Mouse (Mus musculus): ENCODE results near the gene Stard10. TPM values are rescaled to one million over a fixed set of nuclear protein-coding genes. Genes with fewer than 3 reads are reported as not detected.

The Stard10 gene
- polyA plus RNA-seq, 1 experiment from 2014 or later = 12.8 TPM

GRCm38 (mm10) chr7:101292086-101292485 is 24.8 kb upstream of the Stard10 start:
- H3K36me3 ChIP-seq = peaks cover 12% of the 10 kb centered on the region
- 63% methylated on average over 4 of the region's 4 CpGs for WGBS
- H3K27me3 ChIP-seq (replicated peaks) = no peaks in the 10 kb centered on the region
- no peak overlapping the region for H3K4me3 ChIP-seq (replicated peaks)
- H3K9ac ChIP-seq (replicated peaks) = no peak overlapping the region
- no peak overlapping the region for H3K4me2 ChIP-seq
- ATAC-seq (ENCODE audit: low FRiP score) = no peak
- no peaks in the 10 kb centered on the region for H3K9me3 ChIP-seq (replicated peaks)
- H3K27ac ChIP-seq (replicated peaks) = no peak overlapping the region
- peaks cover 15% of the 10 kb centered on the region for H3K4me1 ChIP-seq

- Histone ChIP-seq H3K9ac (replicated peaks) (no peak overlapping the region), H3K4me3 (replicated peaks) (no peak overlapping the region), H3K4me2 (no peak overlapping the region), H3K4me1 (peaks cover 18% of the 10 kb centered on the region), H3K36me3 (peaks cover 12% of the 10 kb centered on the region), H3K27ac (replicated peaks) (no peak overlapping the region), H3K9me3 (replicated peaks) (no peaks in the 10 kb centered on the region), H3K27me3 (replicated peaks) (peaks cover 1% of the 10 kb centered on the region; the same call in 1 of the 2 replicates)
- WGBS = 97% methylated on average over 1 of the region's 1 CpGs
- ATAC-seq (ENCODE audit: low FRiP score) = no peak
Measured at GRCm38 (mm10) chr7:101292696-101293095, 24.2 kb upstream of the Stard10 start.

- peaks cover 5% of the 10 kb centered on the region; the same call in 1 of the 2 replicates for H3K27me3 ChIP-seq (replicated peaks)
- no peak overlapping the region for H3K9ac ChIP-seq (replicated peaks)
- H3K4me3 ChIP-seq (replicated peaks) = no peak overlapping the region
- ATAC-seq (ENCODE audit: low FRiP score) = no peak
- no peak overlapping the region for H3K27ac ChIP-seq (replicated peaks)
- H3K36me3 ChIP-seq = peaks cover 12% of the 10 kb centered on the region
- no peaks in the 10 kb centered on the region for H3K9me3 ChIP-seq (replicated peaks)
- peaks cover 16% of the 10 kb centered on the region for H3K4me1 ChIP-seq
- WGBS = 68% methylated on average over 4 of the region's 4 CpGs
- no peak overlapping the region for H3K4me2 ChIP-seq
Measured at GRCm38 (mm10) chr7:101293138-101293537, 23.7 kb upstream of the Stard10 start.

GRCm38 (mm10) chr7:101293611-101294010 is 23.3 kb upstream of the Stard10 start:
- Histone ChIP-seq H3K27me3 (replicated peaks) (peaks cover 5% of the 10 kb centered on the region; the same call in 1 of the 2 replicates), H3K4me3 (replicated peaks) (no peak overlapping the region), H3K4me1 (peaks cover 16% of the 10 kb centered on the region), H3K27ac (replicated peaks) (no peak overlapping the region), H3K4me2 (no peak overlapping the region), H3K36me3 (peaks cover 12% of the 10 kb centered on the region), H3K9me3 (replicated peaks) (no peaks in the 10 kb centered on the region), H3K9ac (replicated peaks) (no peak overlapping the region)
- WGBS = 57% methylated on average over 4 of the region's 4 CpGs
- no peak for ATAC-seq (ENCODE audit: low FRiP score)

- H3K27me3 ChIP-seq (replicated peaks) = peaks cover 17% of the 10 kb centered on the region
- H3K4me3 ChIP-seq (replicated peaks) = no peak overlapping the region
- H3K4me1 ChIP-seq = peaks cover 22% of the 10 kb centered on the region
- H3K9me3 ChIP-seq (replicated peaks) = no peaks in the 10 kb centered on the region
- whole genome bisulfite sequencing = 47% methylated on average over 1 of the region's 1 CpGs
- H3K4me2 ChIP-seq = 0 out of 2 replicates have a peak overlapping the region, but pooled peaks have one; percentile 82
- H3K36me3 ChIP-seq = 0 out of 2 replicates have a peak, but pooled peaks cover 2% of the 10 kb centered on the region
- no peak overlapping the region for H3K9ac ChIP-seq (replicated peaks)
- no peak overlapping the region for H3K27ac ChIP-seq (replicated peaks)
- no peak for ATAC-seq (ENCODE audit: low FRiP score)
Measured at GRCm38 (mm10) chr7:101295438-101295837, 21.4 kb upstream of the Stard10 start.

- Histone ChIP-seq H3K36me3 (0 out of 2 replicates have a peak, but pooled peaks cover under 1% of the 10 kb centered on the region), H3K9ac (replicated peaks) (peak overlapping the region; percentile 54), H3K4me1 (peaks cover 32% of the 10 kb centered on the region), H3K9me3 (replicated peaks) (no peaks in the 10 kb centered on the region), H3K4me3 (replicated peaks) (peak overlapping the region; percentile 43), H3K27me3 (replicated peaks) (peaks cover 18% of the 10 kb centered on the region), H3K27ac (replicated peaks) (peak overlapping the region; percentile 79), H3K4me2 (peak overlapping the region; percentile 82)
- ATAC-seq (ENCODE audit: low FRiP score) = peak; percentile 90
- 13% methylated on average over 35 of the region's 35 CpGs for WGBS
Measured at GRCm38 (mm10) chr7:101296252-101297022, 20.4 kb upstream of the Stard10 start.

- peaks cover 33% of the 10 kb centered on the region for H3K4me1 ChIP-seq
- peaks cover 18% of the 10 kb centered on the region for H3K27me3 ChIP-seq (replicated peaks)
- no peaks in the 10 kb centered on the region for H3K36me3 ChIP-seq
- H3K4me3 ChIP-seq (replicated peaks) = peak overlapping the region; percentile 43
- H3K4me2 ChIP-seq = peak overlapping the region; percentile 82
- ATAC-seq (ENCODE audit: low FRiP score) = peak; percentile 4
- no peaks in the 10 kb centered on the region for H3K9me3 ChIP-seq (replicated peaks)
- 22% methylated on average over 8 of the region's 8 CpGs for WGBS
- H3K9ac ChIP-seq (replicated peaks) = peak overlapping the region; percentile 54
- H3K27ac ChIP-seq (replicated peaks) = peak overlapping the region; percentile 79
Measured at GRCm38 (mm10) chr7:101297023-101297405, 19.9 kb upstream of the Stard10 start.

GRCm38 (mm10) chr7:101298375-101298774 is 18.5 kb upstream of the Stard10 start:
- no peak for ATAC-seq (ENCODE audit: low FRiP score)
- Histone ChIP-seq H3K4me1 (peaks cover 39% of the 10 kb centered on the region), H3K9ac (replicated peaks) (no peak overlapping the region), H3K9me3 (replicated peaks) (no peaks in the 10 kb centered on the region), H3K27me3 (replicated peaks) (peaks cover 18% of the 10 kb centered on the region), H3K36me3 (no peaks in the 10 kb centered on the region), H3K27ac (replicated peaks) (no peak overlapping the region), H3K4me2 (no peak overlapping the region), H3K4me3 (replicated peaks) (no peak overlapping the region)
- WGBS = 84% methylated on average over 3 of the region's 3 CpGs

- Histone ChIP-seq H3K4me3 (replicated peaks) (peak overlapping the region; percentile 66), H3K36me3 (no peaks in the 10 kb centered on the region), H3K9ac (replicated peaks) (peak overlapping the region; percentile 61), H3K4me1 (peaks cover 33% of the 10 kb centered on the region), H3K27ac (replicated peaks) (peak overlapping the region; percentile 75), H3K4me2 (peak overlapping the region; percentile 83), H3K9me3 (replicated peaks) (no peaks in the 10 kb centered on the region), H3K27me3 (replicated peaks) (peaks cover 18% of the 10 kb centered on the region)
- ATAC-seq (ENCODE audit: low FRiP score) = peak; percentile 25
- 1% methylated on average over 30 of the region's 30 CpGs for WGBS
Measured at GRCm38 (mm10) chr7:101301361-101301880, 15.5 kb upstream of the Stard10 start.

- Histone ChIP-seq H3K4me1 (peaks cover 28% of the 10 kb centered on the region), H3K4me3 (replicated peaks) (peak within 1 kb of the TSS; percentile 66), H3K27me3 (replicated peaks) (peaks cover 18% of the 10 kb centered on the region), H3K4me2 (peak within 1 kb of the TSS; percentile 83), H3K9me3 (replicated peaks) (no peaks in the 10 kb centered on the region), H3K36me3 (no peaks in the 10 kb centered on the region), H3K9ac (replicated peaks) (peak within 1 kb of the TSS; percentile 61), H3K27ac (replicated peaks) (peak within 1 kb of the TSS; percentile 75)
- 1% methylated on average over 39 of the region's 39 CpGs for WGBS
- peak; percentile 93 for ATAC-seq (ENCODE audit: low FRiP score)
Measured at GRCm38 (mm10) chr7:101301881-101302456, 14.9 kb upstream of the Stard10 start, which contains the start of gene Atg16l2. Gene Atg16l2, minus strand, starts transcription at chr7:101302251.

- H3K9me3 ChIP-seq (replicated peaks) = no peaks in the 10 kb centered on the region
- peaks cover 24% of the 10 kb centered on the region for H3K4me1 ChIP-seq
- H3K36me3 ChIP-seq = no peaks in the 10 kb centered on the region
- peak overlapping the region; percentile 66 for H3K4me3 ChIP-seq (replicated peaks)
- ATAC-seq (ENCODE audit: low FRiP score) = no peak
- WGBS = 23% methylated on average over 7 of the region's 7 CpGs
- H3K4me2 ChIP-seq = peak overlapping the region; percentile 83
- peaks cover 16% of the 10 kb centered on the region for H3K27me3 ChIP-seq (replicated peaks)
- H3K27ac ChIP-seq (replicated peaks) = peak overlapping the region; percentile 75; the same call in 1 of the 2 replicates
- peak overlapping the region; percentile 61 for H3K9ac ChIP-seq (replicated peaks)
Measured at GRCm38 (mm10) chr7:101302691-101303090, 14.2 kb upstream of the Stard10 start.

Measured in neural tube, embryonic 15.5 days (tissue).